Mouse (Mus musculus) bone marrow, adult 2 months (tissue): Measurements from ENCODE around the gene Vwa3a.

ENCODE experiments used
- CTCF ChIP-seq: fragments of 200-500 bp; IDR thresholded peaks from 2 replicates; pipeline ENCODE4 v1.5.1; 2011; ENCODE audit warnings: low read length, control low read depth; ENCODE audit not compliant: control insufficient read depth, insufficient read depth
- POLR2A ChIP-seq: fragments of 200-500 bp; IDR thresholded peaks from 2 replicates; pipeline ENCODE4 v1.6.1; 2011; ENCODE audit warnings: low read depth, mild to moderate bottlenecking, control low read depth, low read length, borderline replicate concordance; ENCODE audit not compliant: control insufficient read depth

DNA sequence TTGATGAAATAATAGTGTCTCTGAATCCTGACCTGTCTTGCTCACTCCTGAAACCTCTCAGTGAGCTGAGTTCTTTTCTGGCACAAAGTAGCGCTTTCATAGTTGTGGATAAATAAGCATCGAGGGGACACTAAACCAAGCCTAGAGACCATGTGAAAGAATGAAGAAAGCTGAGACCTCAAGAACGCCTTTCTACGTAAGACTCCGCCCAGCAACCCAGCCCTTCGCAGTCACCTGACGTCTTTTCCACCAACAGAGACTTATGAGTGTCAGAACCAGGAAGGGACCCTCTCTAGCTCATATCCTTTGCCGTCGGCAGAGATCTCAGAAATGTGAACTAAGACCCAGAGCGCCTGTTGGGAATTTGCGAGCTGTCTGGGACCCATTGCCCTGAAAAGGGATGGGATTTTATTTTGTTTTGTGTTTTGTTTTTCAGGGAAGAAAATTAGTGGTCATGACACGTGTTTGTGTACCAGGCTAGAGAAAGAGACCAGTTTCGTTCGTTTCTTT lies 95.8 kb downstream of the Vwa3a start:
- TF ChIP-seq CTCF (no peak), POLR2A (no peak)
